Mouse (Mus musculus): Measurements from ENCODE around the gene Fut7. TPM values are rescaled to one million over a fixed set of nuclear protein-coding genes. Genes with fewer than 3 reads are reported as not detected.
"Not testable (repeated sequence)": the region's sequence is repeated elsewhere in the genome, so short reads cannot be mapped to it uniquely, and the experiment has no call there.

The Fut7 gene
- total RNA-seq (2021), result under 1 TPM in 1 of 2 experiments, not detected in 1; 0.82 TPM
- long read RNA-seq, experiment 1, result 0 reads
- long read RNA-seq, experiment 2, result 0 reads

DNA sequence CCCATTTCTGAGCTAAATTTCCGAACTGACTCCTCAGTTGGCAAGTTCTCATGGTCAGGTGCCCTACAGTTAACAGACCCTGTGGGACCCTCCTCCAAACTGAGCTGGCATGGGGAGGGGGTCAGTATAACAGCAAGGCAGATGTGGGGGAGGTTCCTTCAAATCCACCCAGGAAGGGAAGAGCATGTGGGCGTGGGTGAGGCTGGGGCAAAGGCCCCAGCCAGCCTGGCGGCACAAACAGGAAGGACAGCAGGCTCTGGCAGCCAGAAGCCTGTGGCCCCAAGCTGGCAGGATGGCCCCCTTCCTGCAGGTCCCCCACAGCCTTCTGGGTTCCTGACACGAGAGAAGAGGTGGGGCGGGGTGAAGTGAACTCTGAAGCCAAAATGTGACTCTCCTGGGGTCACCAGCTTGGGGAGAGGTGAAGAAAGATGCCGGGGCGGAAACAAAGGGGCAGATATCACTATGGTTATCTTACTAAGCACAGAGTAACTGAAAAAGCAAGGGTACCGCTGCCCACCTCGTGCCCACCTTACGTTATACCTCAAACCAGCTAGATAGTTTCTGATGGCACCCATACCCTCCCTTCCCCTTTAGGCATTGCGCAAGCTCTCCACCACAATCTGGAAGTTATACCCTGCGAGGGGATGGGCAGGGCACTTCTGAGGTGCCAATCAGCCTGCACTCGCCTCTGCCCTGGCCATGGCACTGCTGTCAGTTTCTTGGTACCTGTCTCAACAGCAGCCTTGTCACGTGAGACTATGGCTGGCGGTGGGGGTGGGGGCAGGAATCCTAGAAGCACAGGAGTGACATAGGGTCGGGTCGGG lies at the start of gene Fut7:
TSS of gene Fut7 (plus strand) at position 681 of the 824 bp plus-strand sequence.
- no peak for DNase-seq (ENCODE audit: low spot score in 2 of 2)

DNA sequence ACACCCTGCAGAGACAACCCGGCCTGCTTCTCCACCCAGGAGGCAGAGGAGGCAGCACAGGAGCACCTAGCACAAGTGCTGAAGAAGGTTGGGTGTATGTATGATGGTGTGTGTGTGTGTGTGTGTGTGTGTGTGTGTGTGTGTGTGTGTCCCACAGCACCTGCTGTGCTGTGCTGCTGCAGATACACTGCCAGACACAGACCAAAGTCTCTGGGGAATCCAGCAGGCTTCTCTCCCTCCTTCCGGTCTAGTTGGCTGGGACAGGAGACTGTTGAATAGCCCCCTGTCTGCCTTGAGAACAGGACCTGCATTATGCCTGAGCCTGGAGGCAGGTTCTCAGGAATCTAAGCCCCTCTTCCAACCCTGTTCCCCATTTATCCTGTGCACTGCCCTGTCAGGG lies 49.6 kb upstream of the Fut7 start:
- DNase-seq (ENCODE audit: low spot score in 2 of 2), result no peak

DNA sequence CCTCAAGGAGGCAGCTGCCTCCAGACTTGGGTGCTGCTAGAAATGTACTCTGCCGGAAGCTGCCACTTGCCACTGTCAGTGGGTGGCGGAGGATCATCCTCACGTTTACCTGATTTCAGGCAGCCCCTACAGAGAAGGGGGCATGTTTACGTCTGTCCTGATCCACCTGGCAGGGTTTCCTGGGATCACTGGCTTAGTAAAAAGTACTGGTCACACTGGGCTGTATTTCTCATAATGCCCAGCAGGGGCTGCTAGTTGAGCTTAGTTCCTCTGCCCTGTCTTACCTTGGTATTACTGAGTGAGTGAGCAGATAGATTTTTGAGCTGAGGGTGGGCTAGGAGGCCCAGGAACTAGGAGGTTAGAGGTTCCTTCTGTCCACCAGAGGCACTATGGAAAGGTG lies 46.5 kb upstream of the Fut7 start:
- DNase-seq (ENCODE audit: low spot score in 2 of 2), result no peak

DNA sequence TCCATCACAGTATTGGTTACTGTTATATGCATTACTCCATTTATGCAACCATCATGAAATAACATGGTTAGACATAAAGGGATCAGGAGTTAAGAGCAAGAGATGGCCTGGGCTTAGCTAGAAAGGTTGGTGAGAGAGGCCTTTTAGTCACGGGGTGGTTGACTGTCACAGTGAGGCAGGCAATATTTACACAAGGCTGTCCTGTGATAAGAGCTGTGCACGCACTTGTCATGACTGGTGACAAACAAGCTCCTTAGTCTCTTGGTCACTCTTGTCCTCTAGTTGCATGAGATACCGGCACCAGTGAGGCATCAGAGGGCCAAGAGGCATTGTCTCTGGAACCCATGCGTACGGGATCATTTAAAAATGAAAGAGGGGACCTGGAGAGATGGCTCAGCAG lies 38.6 kb upstream of the Fut7 start:
- no peak for DNase-seq (ENCODE audit: low spot score in 2 of 2)

DNA sequence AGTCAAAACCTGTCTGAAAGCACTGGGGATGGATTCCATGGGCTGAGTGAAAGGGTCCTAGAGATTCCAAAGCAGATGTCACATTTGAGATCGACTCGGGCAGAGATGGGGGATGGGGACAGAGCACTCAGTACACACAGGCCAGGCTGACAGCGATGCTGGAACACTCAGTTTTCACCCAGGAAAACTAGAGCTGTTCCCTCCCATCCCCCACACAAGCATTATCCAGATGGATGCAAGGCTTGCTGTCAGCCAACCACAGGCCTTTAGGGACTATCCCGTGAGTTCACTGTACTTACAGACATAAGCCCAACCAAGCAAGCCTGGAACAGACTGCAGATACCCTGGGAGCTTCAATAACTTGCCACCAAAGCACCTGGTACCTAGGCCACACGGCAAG lies 31.8 kb upstream of the Fut7 start:
- no peak for DNase-seq (ENCODE audit: low spot score in 2 of 2)

DNA sequence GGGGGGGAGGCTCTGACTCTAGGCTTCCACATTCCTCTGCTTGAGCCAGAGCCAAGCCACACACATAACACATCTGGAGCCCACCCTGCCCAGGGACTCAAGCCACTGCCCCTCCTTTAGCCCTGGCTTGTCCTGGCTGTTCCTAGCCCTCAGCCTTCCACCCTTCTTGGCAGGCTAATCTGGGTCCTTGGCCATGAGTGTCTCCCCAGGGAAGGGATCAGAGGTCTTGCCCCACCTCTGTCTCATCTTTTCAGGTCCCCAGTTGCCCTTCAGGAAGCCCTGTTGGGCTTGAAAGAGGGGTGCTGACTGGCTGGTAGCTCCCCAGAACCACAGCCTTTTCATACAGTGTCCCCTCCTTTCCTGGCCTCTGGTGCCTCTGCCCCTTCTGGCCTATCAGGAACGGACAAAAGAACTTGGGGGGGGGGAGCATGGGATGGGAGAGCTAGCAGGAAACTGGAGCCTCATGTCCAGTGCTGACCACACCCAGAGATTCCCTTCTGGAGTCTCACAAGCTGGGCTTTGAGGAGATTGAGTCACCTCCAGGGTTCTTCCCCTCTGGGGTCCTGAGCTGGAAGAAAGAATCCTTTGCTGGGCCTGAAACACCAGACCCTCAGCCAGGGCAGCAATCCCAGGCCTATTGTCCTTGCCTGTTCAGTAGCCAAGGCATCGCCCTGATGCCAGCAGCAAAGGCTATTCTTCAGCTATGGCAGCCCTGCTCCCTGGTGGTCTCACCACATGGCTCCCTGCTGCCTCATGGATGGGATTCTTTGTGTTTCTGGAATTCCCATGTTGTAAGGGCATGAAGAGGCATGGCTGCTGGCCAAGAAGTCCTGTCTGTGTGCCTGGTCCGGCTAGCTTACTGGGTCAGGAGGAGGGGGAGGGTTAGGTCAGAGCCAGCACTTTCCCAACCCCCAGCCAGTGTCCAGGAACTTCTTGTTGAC lies 28.5 kb upstream of the Fut7 start:
- no peak for DNase-seq (ENCODE audit: low spot score in 2 of 2)

DNA sequence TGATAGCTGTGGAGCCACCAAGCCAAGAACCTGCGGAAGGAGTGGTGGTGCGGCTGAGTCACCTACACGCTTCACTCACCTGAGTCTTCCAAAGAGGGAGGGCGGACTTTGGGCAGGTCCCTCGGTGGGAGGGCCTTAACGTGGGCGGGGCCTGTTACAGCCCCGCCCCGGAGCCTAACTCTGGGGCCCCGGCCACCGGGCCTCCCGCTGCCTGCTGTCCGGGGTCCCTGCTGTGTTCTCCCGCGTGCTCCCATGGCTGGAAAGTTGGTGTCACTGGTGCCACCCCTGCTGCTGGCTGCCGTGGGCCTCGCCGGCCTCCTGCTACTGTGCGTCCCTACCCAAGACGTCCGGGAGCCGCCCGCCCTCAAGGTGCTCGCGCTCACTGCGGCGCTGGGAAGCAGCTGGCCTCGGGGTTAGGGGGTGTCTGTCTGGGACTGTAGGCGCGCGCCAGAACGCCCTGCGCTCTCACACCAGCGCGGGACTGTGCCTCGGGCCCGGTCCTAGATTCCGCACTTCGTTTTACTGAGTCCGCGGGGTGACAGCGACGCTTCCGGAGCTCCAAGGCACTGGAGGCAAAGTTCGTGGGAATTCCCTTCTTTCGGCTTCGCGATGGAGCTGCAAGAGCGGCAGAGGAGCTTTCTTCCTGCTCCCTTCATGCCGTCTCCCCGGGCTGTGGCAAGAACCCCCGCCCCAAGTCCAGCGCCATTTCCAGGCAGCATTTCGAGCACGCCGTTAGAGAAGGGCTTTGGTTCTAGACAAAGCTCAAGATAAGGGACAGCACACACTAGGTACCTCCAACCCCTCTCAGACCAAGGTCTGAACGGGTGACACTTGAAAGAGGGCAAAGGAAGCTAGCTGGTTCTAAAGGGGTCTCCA lies 27.1 kb upstream of the Fut7 start, which contains the start of gene Entpd2:
TSS of gene Entpd2 (plus strand) at position 154 of the 876 bp plus-strand sequence.
- DNase-seq (ENCODE audit: low spot score in 2 of 2), result no peak

DNA sequence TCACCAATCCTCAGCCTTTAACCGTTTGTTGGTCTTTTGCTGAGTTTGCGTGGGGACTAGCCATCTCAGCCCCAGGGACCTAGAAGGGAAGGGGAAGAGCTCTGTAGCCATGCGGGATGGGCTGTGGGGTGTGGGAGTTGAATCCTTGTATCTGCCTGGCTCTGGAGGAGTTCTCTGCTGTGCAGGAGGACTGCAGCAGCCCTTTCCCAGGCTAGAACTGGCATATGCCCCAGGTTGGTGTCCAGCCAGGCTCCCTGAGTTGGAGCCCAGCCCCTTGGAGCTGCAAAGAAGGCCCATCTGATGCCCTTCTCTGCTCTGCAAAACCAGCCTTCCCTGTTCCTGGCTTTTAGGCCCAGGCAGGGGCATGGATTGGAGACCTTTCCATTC lies 26.5 kb upstream of the Fut7 start:
- no peak for DNase-seq (ENCODE audit: low spot score in 2 of 2)

DNA sequence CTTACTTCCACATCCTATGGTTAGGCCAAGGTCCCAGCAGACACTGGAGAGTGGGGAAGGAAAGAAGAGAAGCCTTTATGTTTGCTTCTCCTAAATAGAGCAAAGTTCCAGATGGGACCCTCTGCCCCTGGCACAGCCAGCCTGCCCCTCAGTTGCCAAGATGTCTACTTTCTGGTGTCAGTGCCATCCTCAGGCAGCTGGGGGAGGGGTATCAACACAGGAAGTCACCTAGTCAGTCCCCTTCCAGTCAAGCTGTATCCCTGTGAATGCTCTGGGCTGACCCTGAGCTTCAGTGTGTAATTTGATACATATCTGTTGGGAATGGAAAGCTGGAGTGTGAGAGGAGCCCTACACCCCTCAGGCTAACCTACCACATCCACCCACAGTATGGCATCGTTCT lies 26.1 kb upstream of the Fut7 start:
- no peak for DNase-seq (ENCODE audit: low spot score in 2 of 2)

DNA sequence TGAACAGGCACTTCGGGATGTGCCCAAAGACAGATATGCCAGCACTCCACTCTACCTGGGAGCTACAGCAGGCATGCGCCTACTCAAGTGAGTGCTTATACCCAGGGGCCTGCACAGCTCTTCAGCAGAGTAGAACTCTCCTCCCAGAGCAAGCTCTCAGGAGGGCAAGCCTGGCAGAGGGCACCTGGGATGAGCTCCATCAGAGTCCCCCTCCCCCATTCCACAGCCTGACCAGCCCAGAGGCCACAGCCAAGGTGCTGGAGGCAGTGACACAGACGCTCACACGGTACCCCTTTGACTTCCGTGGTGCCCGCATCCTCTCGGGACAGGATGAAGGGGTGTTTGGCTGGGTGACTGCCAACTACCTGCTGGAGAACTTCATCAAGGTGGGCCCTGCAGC lies 25.0 kb upstream of the Fut7 start:
- no peak for DNase-seq (ENCODE audit: low spot score in 2 of 2)

DNA sequence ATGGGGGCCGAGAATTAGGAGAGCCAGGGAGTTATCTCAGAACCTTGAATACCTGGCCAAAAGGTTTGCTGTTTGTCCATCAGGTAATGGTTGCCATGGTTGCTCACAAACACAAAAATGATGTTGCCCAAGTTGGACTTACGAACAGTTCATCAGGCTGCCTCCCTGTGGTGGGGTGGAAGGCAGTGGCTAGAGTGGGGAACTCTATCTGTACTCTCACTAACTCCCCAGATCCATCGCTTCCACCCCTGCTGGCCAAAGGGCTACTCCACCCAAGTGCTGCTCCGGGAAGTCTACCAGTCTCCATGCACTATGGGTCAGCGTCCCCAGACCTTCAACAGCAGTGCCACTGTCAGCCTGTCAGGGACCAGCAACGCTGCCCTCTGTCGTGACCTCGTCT lies 24.0 kb upstream of the Fut7 start, which contains the start of gene Npdc1:
TSS of gene Npdc1 (plus strand) at position 301 of the 400 bp plus-strand sequence.
- no peak for DNase-seq (ENCODE audit: low spot score in 2 of 2)

DNA sequence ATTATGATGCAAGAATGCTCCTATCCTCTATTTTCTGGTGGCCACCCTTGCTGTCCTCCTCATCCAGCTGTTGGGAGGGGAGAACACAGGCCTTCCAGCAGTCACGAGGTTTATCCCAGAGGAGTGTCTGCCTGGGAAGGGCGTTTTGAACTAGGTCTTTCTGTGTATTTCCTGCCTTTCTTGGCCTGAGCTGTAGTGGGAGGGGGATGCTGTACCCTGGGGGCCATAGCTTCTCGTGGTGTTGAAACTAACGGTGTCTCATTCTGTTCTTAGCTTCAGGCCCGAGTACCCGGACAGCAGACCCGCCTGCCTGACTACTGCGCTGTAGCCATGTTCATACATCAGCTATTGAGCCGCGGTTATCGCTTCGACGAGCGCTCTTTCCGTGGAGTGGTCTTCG lies 22.8 kb upstream of the Fut7 start:
- no peak for DNase-seq (ENCODE audit: low spot score in 2 of 2)

DNA sequence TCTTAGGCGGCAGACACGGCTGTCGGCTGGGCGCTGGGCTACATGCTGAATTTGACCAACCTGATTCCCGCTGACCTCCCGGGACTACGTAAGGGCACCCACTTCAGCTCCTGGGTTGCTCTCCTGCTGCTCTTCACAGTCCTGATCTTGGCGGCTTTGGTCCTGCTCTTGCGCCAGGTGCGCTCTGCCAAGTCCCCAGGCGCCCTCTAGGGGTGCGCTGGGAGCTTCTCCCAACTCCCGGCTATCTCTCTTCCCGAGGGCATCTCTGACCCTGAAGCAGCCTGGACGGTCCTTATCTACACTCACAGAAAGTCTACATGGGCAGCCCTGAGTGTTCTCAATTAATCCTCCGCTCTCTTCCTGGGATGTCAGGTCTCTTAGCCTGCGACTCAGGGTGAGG lies 22.3 kb upstream of the Fut7 start:
- no peak for DNase-seq (ENCODE audit: low spot score in 2 of 2)

DNA sequence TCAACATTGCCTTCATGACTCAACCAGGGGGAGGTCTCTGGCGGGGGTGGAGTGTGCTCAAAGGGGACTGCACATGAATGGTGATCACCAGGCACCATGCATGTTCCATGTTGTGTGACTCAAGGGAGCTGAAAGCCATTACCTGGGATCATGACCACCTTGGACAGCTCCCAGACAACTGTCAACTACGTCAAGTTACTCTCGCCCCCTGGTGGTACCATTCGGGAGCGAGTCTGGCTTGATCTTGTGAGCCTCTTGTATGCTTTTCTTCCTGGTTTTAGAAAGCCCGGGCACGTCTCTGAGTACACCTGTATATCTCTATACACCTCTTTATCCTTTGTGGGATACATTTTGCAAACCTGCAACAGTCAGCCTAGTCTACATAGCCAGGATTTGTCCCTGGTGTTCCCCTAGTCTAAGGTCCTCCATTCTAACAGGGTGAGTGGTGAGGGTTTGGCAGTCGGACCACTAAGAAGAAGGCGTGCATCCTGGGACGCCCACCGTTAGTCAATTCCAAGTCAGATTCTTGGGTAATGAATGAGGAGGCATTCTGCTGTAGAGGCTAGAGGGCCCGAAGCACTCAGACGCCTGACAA lies 20.6 kb upstream of the Fut7 start:
- peak in 1 of 2 experiments; percentile 68 for DNase-seq (ENCODE audit: low spot score in 2 of 2)

DNA sequence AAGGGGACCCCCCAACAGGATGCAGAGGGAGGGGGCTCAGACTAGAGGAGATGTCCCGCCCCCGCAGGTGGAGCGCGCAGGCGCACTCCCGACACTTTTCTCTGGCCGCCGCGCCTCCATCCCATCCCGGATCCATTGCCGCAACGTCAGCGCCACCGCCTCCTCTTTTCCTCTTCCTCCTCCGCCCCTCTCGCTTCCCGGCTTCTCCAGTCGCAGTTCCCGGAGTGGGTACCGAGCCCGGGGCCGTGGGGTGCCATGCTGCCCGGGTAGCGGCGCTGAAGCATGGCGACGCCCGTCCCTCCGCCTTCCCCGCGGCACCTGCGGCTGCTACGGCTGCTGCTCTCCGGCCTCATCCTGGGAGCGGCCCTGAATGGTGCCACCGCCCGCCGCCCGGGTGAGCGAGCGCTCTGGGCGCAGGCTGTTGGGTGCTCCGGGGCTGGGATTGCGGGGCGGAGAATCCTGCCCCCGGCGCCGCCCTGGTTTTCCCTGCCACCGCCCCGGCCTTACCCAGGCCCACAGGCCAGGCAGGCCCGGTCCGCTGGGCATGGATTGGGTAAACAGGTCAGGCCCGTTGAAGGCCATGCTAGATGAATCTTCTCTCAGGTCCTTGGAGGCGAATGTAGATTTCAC lies 20.0 kb upstream of the Fut7 start:
- DNase-seq (ENCODE audit: low spot score in 2 of 2), result peak in 1 of 2 experiments; percentile 43

DNA sequence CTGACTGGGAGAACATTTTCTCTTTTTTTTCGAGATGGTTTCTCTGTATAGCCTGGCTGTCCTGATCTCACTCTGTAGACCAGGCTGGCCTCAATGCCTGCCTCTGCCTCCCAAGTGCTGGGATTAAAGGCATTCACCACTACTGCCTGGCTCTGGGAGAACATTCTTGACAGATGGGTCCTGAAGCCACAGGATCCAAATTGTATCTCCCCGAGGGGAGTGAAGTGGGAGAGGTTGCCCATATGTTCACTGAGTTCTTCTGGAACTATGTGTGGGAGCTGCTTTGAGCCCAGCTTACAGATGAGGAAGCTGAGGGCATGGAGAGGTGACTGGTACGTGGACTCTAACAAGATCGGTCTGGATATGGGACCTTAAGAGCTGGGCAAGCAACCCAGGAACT lies 19.1 kb upstream of the Fut7 start:
- DNase-seq (ENCODE audit: low spot score in 2 of 2), result no peak

DNA sequence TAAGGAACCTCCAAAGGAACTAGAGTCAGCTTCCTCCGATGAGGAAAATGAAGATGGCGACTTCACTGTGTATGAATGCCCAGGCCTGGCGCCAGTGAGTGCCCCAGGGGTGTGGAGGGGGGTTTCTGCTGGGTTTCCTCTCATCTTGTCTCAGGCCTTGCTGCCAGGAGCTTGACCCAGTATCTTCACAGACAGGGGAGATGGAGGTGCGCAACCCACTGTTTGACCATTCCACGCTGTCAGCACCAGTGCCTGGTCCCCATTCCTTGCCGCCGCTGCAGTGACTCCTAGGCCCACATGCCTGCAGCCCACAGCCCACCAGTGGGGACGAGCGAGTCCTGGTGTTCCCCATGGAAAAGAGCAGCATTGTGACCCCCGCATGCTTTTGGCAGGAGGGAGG lies 14.2 kb upstream of the Fut7 start:
- DNase-seq (ENCODE audit: low spot score in 2 of 2), result no peak

DNA sequence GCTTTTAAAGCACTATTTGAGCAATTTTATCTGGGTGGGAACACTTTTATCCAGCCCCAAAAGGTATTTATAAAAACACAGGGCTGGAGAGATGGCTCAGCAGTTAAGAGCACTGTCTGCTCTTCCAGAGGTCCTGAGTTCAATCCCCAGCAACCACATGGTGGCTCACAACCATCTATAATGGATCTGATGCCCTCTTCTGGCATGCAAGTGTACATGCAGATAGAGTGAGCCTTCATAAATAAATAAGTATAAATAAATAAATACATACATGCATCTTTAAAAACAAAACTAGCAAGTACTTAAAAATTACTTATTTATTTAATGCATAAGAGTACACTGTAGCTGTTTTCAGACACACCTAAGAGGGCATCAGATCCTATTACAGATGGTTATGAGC lies 9.6 kb upstream of the Fut7 start:
- not testable (repeated sequence) for DNase-seq (ENCODE audit: low spot score in 2 of 2)

DNA sequence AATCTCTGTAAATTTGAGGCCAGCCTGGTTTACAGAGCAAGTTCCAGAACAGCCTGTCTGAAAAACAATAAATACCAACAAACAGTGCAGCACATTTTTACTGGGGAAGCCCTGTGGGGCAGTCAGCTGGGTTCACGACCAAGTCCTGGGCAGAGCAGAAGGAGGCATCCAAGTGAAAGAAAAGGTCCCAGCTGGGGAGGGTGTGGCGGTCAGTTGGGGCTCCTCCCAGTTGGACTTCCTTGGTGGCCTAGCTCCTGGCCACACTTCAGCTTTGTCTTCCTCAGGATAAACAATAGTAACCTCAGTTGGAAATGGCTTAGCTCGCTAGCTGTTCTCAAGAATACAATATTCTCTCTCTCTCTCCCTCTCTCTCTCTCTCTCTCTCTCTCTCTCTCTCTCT lies 5.6 kb upstream of the Fut7 start:
- no peak for DNase-seq (ENCODE audit: low spot score in 2 of 2)

DNA sequence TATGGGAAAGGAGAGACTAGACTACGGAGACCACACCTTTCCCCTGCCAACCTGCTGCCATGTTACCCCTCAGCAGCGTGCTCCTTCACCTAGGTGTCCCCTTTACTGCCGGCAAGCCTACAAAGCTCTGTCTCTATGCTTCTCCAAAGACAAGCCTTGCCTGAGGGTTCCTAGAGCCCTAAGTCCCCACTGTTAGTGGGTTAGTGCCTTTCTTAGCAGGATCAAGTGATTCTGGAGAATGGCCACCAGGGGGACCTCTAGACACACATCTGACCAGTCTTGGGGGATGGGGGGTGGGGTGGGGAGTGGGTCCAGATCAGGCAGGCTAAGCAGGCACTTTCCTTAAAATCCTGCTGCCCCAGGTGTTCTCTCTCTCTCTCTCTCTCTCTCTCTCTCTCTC lies 1.2 kb upstream of the Fut7 start:
- DNase-seq (ENCODE audit: low spot score in 2 of 2), result no peak

Measured in adrenal gland, postnatal 4 days (tissue).